Mouse (Mus musculus) heart, postnatal 36 days (tissue): ENCODE results near the gene Atp8a2. TPM values are rescaled to one million over a fixed set of nuclear protein-coding genes. Genes with fewer than 3 reads are reported as not detected.

ENCODE experiments used
- DNase-seq, 2 experiments: peaks; one replicate each; pipeline ENCODE4 v3.0.0; 2021 to 2022
- intact Hi-C: fragments of 180-260 bp; cut with DNase I; formaldehyde crosslinking; loops from one replicate; pipeline ENCODE4 v1.15.1; 2025
- total RNA-seq, 2 experiments: library from RNA; stranded (reverse); gene quantifications; 2 replicates each; pipeline ENCODE4 v1.2.3; 2021

Gene Atp8a2
- total RNA-seq, 2 experiments from 2014 or later = 4.4 to 5.0 TPM

GRCm38 (mm10) chr14:59674556-59674955 is 522.4 kb downstream of the Atp8a2 start:
- DNase-seq = no peak
- intact Hi-C loops = no loop called here

GRCm38 (mm10) chr14:59672893-59673515 is 524.0 kb downstream of the Atp8a2 start:
- intact Hi-C loops = no loop called here
- no peak for DNase-seq

GRCm38 (mm10) chr14:59657098-59657497 is 539.9 kb downstream of the Atp8a2 start:
- no peak for DNase-seq
- intact Hi-C loops = loop anchor here (1.0 kb wide), 1 partner anchor 27 kb away; no protein-coding TSS in a partner anchor

- DNase-seq = no peak
- intact Hi-C loops = no loop called here
These were observed 540.4 kb downstream of the Atp8a2 start for GRCm38 (mm10) chr14:59656591-59656990.

GRCm38 (mm10) chr14:59649337-59649736 is 547.6 kb downstream of the Atp8a2 start:
- no peak for DNase-seq
- intact Hi-C loops = no loop called here

GRCm38 (mm10) chr14:59648611-59649010 is 548.4 kb downstream of the Atp8a2 start:
- DNase-seq = no peak
- intact Hi-C loops = no loop called here

GRCm38 (mm10) chr14:59646826-59647697 is 549.9 kb downstream of the Atp8a2 start:
- DNase-seq = no peak
- intact Hi-C loops = no loop called here

GRCm38 (mm10) chr14:59644896-59645295 is 552.1 kb downstream of the Atp8a2 start:
- DNase-seq = no peak
- intact Hi-C loops = no loop called here

GRCm38 (mm10) chr14:59644166-59644565 is 552.8 kb downstream of the Atp8a2 start:
- intact Hi-C loops = no loop called here
- no peak for DNase-seq

GRCm38 (mm10) chr14:59643582-59643981 is 553.4 kb downstream of the Atp8a2 start:
- intact Hi-C loops = no loop called here
- peak in 1 of 2 experiments; percentile 7 for DNase-seq

GRCm38 (mm10) chr14:59641856-59642255 is 555.1 kb downstream of the Atp8a2 start:
- intact Hi-C loops = no loop called here
- no peak for DNase-seq

- intact Hi-C loops = no loop called here
- no peak for DNase-seq
These were observed 557.9 kb downstream of the Atp8a2 start for GRCm38 (mm10) chr14:59638906-59639703.

- intact Hi-C loops = no loop called here
- DNase-seq = no peak
These were observed 563.0 kb downstream of the Atp8a2 start for GRCm38 (mm10) chr14:59633988-59634387.

GRCm38 (mm10) chr14:59633295-59633898 is 563.6 kb downstream of the Atp8a2 start:
- DNase-seq = no peak
- intact Hi-C loops = no loop called here

GRCm38 (mm10) chr14:59632067-59632466 is 564.9 kb downstream of the Atp8a2 start:
- DNase-seq = no peak
- intact Hi-C loops = no loop called here

- no peak for DNase-seq
- intact Hi-C loops = no loop called here
These were observed 566.9 kb downstream of the Atp8a2 start for GRCm38 (mm10) chr14:59630096-59630495.

GRCm38 (mm10) chr14:59629308-59629707 is 567.7 kb downstream of the Atp8a2 start:
- DNase-seq = no peak
- intact Hi-C loops = loop anchor here (5.0 kb wide), 1 partner anchor 313 kb away; no protein-coding TSS in a partner anchor

GRCm38 (mm10) chr14:59627823-59628222 is 569.2 kb downstream of the Atp8a2 start:
- intact Hi-C loops = loop anchor here (5.0 kb wide), 1 partner anchor 314 kb away; no protein-coding TSS in a partner anchor
- no peak for DNase-seq

- intact Hi-C loops = loop anchor here (5.0 kb wide), 1 partner anchor 315 kb away; no protein-coding TSS in a partner anchor
- no peak for DNase-seq
These were observed 569.8 kb downstream of the Atp8a2 start for GRCm38 (mm10) chr14:59627142-59627680.

GRCm38 (mm10) chr14:59626711-59627110 is 570.3 kb downstream of the Atp8a2 start:
- DNase-seq = no peak
- intact Hi-C loops = loop anchor here (5.0 kb wide), 1 partner anchor 316 kb away; no protein-coding TSS in a partner anchor
